Mouse (Mus musculus) ES-E14 (cell line): ENCODE results near the gene Sprr2a2. TPM values are rescaled to one million over a fixed set of nuclear protein-coding genes. Genes with fewer than 3 reads are reported as not detected.
"Not testable (repeated sequence)": the region's sequence is repeated elsewhere in the genome, so short reads cannot be mapped to it uniquely, and the experiment has no call there.

Experiments
- DNase-seq: peaks from one replicate; pipeline ENCODE4 v3.0.0-alpha.2; 2013; ENCODE audit warnings: low read depth, low spot score
- H3K27ac ChIP-seq: 2 replicates; pipeline ENCODE4 v1.5.1; 2012; ENCODE audit warnings: low read depth, mild to moderate bottlenecking, low read length, moderate library complexity, mixed read lengths; ENCODE audit not compliant: poor library complexity, insufficient read depth, severe bottlenecking
- H3K36me3 ChIP-seq: 2 replicates; pipeline ENCODE4 v1.6.1; 2012; ENCODE audit warnings: mild to moderate bottlenecking, low read length, moderate library complexity, mixed read lengths; ENCODE audit not compliant: control insufficient read depth, poor library complexity, insufficient read depth, severe bottlenecking
- H3K4me1 ChIP-seq, 2 experiments: fragments of 150-350 bp in 1 of 2; sonication (generic) in 1 of 2; 2 replicates each; pipeline ENCODE4 v1.6.1; 2012; ENCODE audit warnings: low read length in 2 of 2, mild to moderate bottlenecking in 1 of 2, mixed read lengths in 1 of 2; ENCODE audit not compliant: control insufficient read depth in 2 of 2, insufficient read depth in 2 of 2, poor library complexity in 1 of 2
- H3K4me3 ChIP-seq, 2 experiments: fragments of 150-350 bp in 1 of 2; sonication (generic) in 1 of 2; 2 replicates each; pipeline ENCODE4 v1.5.1; 2012; ENCODE audit warnings: low read length in 2 of 2, low read depth in 1 of 2, mild to moderate bottlenecking in 1 of 2, mixed read lengths in 1 of 2; ENCODE audit not compliant: insufficient read depth in 1 of 2, poor library complexity in 1 of 2, severe bottlenecking in 1 of 2
- H3K9ac ChIP-seq: 2 replicates; pipeline ENCODE4 v1.6.1; 2012; ENCODE audit warnings: low read depth, mild to moderate bottlenecking, low read length, mixed read lengths; ENCODE audit not compliant: poor library complexity, insufficient read depth, severe bottlenecking
- H3K9me3 ChIP-seq: fragments of 150-350 bp; sonication (generic); 2 replicates; pipeline ENCODE4 v1.6.1; 2012; ENCODE audit warnings: low read depth, mild to moderate bottlenecking, low read length; ENCODE audit not compliant: control insufficient read depth, insufficient read depth
- in situ Hi-C, 2 experiments: fragments of 600-800 bp; cut with MboI; formaldehyde crosslinking; loops; one replicate each; pipeline ENCODE4 v1.15.1; 2025; ENCODE audit warnings: low sequenced_read_pairs in 2 of 2, inconsistent platforms in 1 of 2; ENCODE audit not compliant: unreplicated experiment in 2 of 2
- total RNA-seq: library from RNA; depleted of rRNA; stranded (reverse); fragments of 300-350 nt; gene quantifications from 2 replicates; pipeline ENCODE4 v1.2.3, GENCODE M21; 2012

Gene Sprr2a2
- total RNA-seq, 1 experiment = 2.7 TPM

- H3K9me3 ChIP-seq, H3K27ac ChIP-seq, in situ Hi-C loops, H3K4me1 ChIP-seq, H3K36me3 ChIP-seq, DNase-seq, H3K9ac ChIP-seq, H3K4me3 ChIP-seq: not testable (repeated sequence)
These were observed 3.3 kb downstream of the Sprr2a2 start for GRCm38 (mm10) chr3:92219031-92219430.

GRCm38 (mm10) chr3:92223708-92224107 is 8.0 kb downstream of the Sprr2a2 start:
- H3K36me3 ChIP-seq, H3K27ac ChIP-seq, H3K9ac ChIP-seq, H3K4me3 ChIP-seq, H3K4me1 ChIP-seq, H3K9me3 ChIP-seq, DNase-seq, in situ Hi-C loops: not testable (repeated sequence)

- DNase-seq, H3K9me3 ChIP-seq, H3K4me1 ChIP-seq, H3K4me3 ChIP-seq, in situ Hi-C loops, H3K36me3 ChIP-seq, H3K9ac ChIP-seq, H3K27ac ChIP-seq: not testable (repeated sequence)
These were observed 11.7 kb downstream of the Sprr2a2 start for GRCm38 (mm10) chr3:92227410-92227809.

- H3K36me3 ChIP-seq, in situ Hi-C loops, H3K9me3 ChIP-seq, H3K4me1 ChIP-seq, H3K4me3 ChIP-seq, H3K9ac ChIP-seq, DNase-seq, H3K27ac ChIP-seq: not testable (repeated sequence)
These were observed 20.9 kb downstream of the Sprr2a2 start for GRCm38 (mm10) chr3:92236463-92237189.

- H3K9me3 ChIP-seq, H3K4me3 ChIP-seq, DNase-seq, H3K27ac ChIP-seq, H3K4me1 ChIP-seq, H3K36me3 ChIP-seq, in situ Hi-C loops, H3K9ac ChIP-seq: not testable (repeated sequence)
These were observed 23.0 kb downstream of the Sprr2a2 start for GRCm38 (mm10) chr3:92238736-92239135.

- in situ Hi-C loops, H3K9me3 ChIP-seq, H3K4me1 ChIP-seq, DNase-seq, H3K36me3 ChIP-seq, H3K27ac ChIP-seq, H3K4me3 ChIP-seq, H3K9ac ChIP-seq: not testable (repeated sequence)
These were observed 23.5 kb downstream of the Sprr2a2 start for GRCm38 (mm10) chr3:92239197-92239596.

GRCm38 (mm10) chr3:92244833-92245232 is 29.1 kb downstream of the Sprr2a2 start:
- H3K4me1 ChIP-seq, H3K36me3 ChIP-seq, H3K4me3 ChIP-seq, DNase-seq, H3K9me3 ChIP-seq, H3K9ac ChIP-seq, H3K27ac ChIP-seq, in situ Hi-C loops: not testable (repeated sequence)

GRCm38 (mm10) chr3:92246245-92246644 is 30.5 kb downstream of the Sprr2a2 start:
- DNase-seq, H3K9ac ChIP-seq, H3K27ac ChIP-seq, H3K36me3 ChIP-seq, in situ Hi-C loops, H3K4me3 ChIP-seq, H3K9me3 ChIP-seq, H3K4me1 ChIP-seq: not testable (repeated sequence)
